Mouse (Mus musculus): ENCODE measurements around the gene Cdc20.

GRCm38 (mm10) chr4:118409142-118409900 lies 27.8 kb downstream of the Cdc20 start, which contains the start of the genes Szt2 and Med8:
- no peak for TF ChIP-seq CTCF (IDR thresholded peaks at IDR 0.05; ENCODE audit: insufficient read depth, low read depth, low read length)
- peak; percentile 78 for TF ChIP-seq POLR2A (IDR thresholded peaks at IDR 0.05; ENCODE audit: insufficient read depth, low read depth, low read length)
